Mouse (Mus musculus) G1E (cell line): ENCODE measurements around the gene Gimap8. TPM values are rescaled to one million over a fixed set of nuclear protein-coding genes. Genes with fewer than 3 reads are reported as not detected.

Source experiments
- ATAC-seq: 2 replicates; pipeline ENCODE4 v1.8.0; 2016; ENCODE audit warnings: mild to moderate bottlenecking; ENCODE audit not compliant: insufficient number of reproducible peaks, poor library complexity, low FRiP score, severe bottlenecking; ENCODE audit errors: extremely low read depth
- DNase-seq: peaks from one replicate; pipeline ENCODE4 v3.0.0; 2012; ENCODE audit warnings: low spot score
- H3K27me3 ChIP-seq: 2 replicates; pipeline ENCODE4 v1.6.1; 2012; ENCODE audit warnings: mild to moderate bottlenecking, low read length, inconsistent platforms; ENCODE audit not compliant: insufficient read depth
- H3K36me3 ChIP-seq: replicated peaks from 2 replicates; pipeline ENCODE3; 2012; ENCODE audit warnings: mild to moderate bottlenecking, inconsistent platforms
- H3K4me1 ChIP-seq: 2 replicates; pipeline ENCODE4 v1.6.1; 2012; ENCODE audit warnings: low read depth, low read length, inconsistent platforms, mixed read lengths; ENCODE audit not compliant: insufficient read depth
- H3K4me3 ChIP-seq: 2 replicates; pipeline ENCODE4 v1.5.1; 2012; ENCODE audit warnings: low read depth, mild to moderate bottlenecking, inconsistent platforms, low read length, moderate library complexity, mixed read lengths
- H3K9me3 ChIP-seq: replicated peaks from 2 replicates; pipeline ENCODE4 v1.6.1; 2012; ENCODE audit warnings: inconsistent platforms
- CTCF ChIP-seq: IDR thresholded peaks from 2 replicates; pipeline ENCODE4 v1.5.1; 2012; ENCODE audit warnings: low read depth, low read length, inconsistent platforms, mixed read lengths
- GATA1 ChIP-seq: IDR thresholded peaks from 2 replicates; pipeline ENCODE4 v1.6.1; 2012; ENCODE audit warnings: borderline replicate concordance, low read length, inconsistent platforms, mixed read lengths
- GATA2 ChIP-seq: IDR thresholded peaks from 2 replicates; pipeline ENCODE4 v1.6.1; 2012; ENCODE audit warnings: low read depth, low read length, inconsistent platforms, borderline replicate concordance
- POLR2AphosphoS5 ChIP-seq: IDR thresholded peaks from 2 replicates; pipeline ENCODE4 v1.6.1; 2012; ENCODE audit warnings: low read depth, low read length, inconsistent platforms; ENCODE audit not compliant: insufficient replicate concordance
- TAL1 ChIP-seq: conservative IDR thresholded peaks from 2 replicates; pipeline ENCODE4 v1.6.1; 2012; ENCODE audit warnings: low read depth, low read length, inconsistent platforms, mixed read lengths
- polyA plus RNA-seq: library from polyadenylated mRNA; stranded (reverse); fragments of >175 nt; gene quantifications from 2 replicates; pipeline ENCODE4 v1.2.3, GENCODE M21; 2012
- total RNA-seq, 2 experiments: library from RNA; stranded (forward) in 1 of 2; stranded (reverse) in 1 of 2; fragments of 200-1000 nt in 1 of 2; fragments of >200 nt in 1 of 2; fragmentation: Nextera tagmentation in 1 of 2; gene quantifications; 2 replicates each; pipeline ENCODE4 v1.2.3; 2014 to 2017

The Gimap8 gene
- total and polyA plus RNA-seq, 3 experiments: 0.05 TPM; not detected in 2

DNA sequence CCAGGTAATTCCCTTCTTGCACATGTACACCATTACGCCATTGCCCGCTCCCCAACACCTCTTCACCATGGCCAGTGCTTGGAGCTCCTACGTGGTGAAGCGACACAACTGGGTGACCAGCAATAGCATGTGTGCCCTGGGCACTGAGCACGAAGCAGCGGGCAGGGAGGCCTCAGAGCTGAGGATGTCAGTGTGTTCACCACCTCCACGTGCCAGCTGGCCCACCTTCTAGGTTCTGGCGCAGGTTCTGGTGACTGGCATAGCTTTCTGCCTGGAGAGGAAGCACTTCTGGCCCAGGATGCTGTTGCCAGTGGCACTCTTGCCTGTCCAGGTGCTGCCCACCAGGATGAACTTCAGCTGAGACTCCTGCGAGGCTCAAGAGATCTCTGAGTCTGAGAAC, 18.4 kb downstream of the Gimap8 start:
- no peak for TF ChIP-seq POLR2AphosphoS5
- TF ChIP-seq GATA2: no peak
- TF ChIP-seq CTCF: no peak
- TF ChIP-seq TAL1: no peak
- TF ChIP-seq GATA1: no peak
- peaks cover 16% of the 10 kb centered on the region for H3K27me3 ChIP-seq
- no peaks in the 10 kb centered on the region for H3K36me3 ChIP-seq
- no peak overlapping the region for H3K4me3 ChIP-seq
- no peaks in the 10 kb centered on the region for H3K4me1 ChIP-seq
- no peak for DNase-seq
- no peaks in the 10 kb centered on the region for H3K9me3 ChIP-seq
- no peak for ATAC-seq

DNA sequence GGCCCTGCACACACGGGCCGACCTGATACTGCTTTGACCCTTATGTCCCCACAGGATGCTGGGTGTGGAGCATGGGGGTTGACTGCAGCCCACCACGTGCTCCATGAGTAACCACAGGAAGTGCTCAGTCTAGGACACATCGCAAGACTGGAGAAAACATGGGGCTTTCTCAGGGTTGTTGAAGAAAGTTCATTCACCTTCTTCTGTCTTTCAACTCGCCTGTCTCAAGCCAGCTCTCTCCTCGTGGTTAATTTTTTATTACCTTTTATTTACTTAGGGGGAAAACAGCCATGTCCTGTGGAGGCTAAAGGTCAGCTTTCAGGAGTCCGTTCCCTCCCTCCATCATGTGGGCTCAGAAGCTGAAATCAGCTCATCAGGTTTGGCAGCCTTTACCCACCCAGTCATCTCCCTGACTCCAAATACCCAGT, 19.1 kb downstream of the Gimap8 start:
- H3K9me3 ChIP-seq: no peaks in the 10 kb centered on the region
- ATAC-seq: no peak
- no peaks in the 10 kb centered on the region for H3K36me3 ChIP-seq
- peaks cover 16% of the 10 kb centered on the region for H3K27me3 ChIP-seq
- no peak for DNase-seq
- H3K4me1 ChIP-seq: no peaks in the 10 kb centered on the region
- no peak overlapping the region for H3K4me3 ChIP-seq
- no peak for TF ChIP-seq GATA2
- no peak for TF ChIP-seq POLR2AphosphoS5
- TF ChIP-seq CTCF: no peak
- TF ChIP-seq TAL1: no peak
- TF ChIP-seq GATA1: no peak

DNA sequence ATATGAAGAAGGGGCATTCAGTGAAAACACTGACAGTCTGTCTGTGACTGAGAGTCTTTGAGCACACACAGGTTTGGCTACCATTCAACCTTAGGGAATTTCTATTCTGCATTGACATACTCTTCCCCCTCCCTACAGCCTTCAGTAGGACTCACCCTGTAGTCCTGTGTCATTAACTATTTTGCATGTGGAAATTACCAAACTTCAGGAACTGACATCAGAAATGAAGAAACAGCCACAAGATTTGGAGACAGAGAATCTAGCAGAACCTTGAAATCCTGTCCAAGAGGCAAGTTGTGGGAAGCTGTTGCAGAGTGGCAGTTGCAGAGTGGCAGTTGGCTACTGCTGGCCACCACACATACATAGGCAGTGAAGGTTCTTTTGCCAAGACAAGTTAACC, 21.0 kb downstream of the Gimap8 start:
- peaks cover 16% of the 10 kb centered on the region for H3K27me3 ChIP-seq
- ATAC-seq: no peak
- TF ChIP-seq CTCF: no peak
- TF ChIP-seq POLR2AphosphoS5: no peak
- no peak for TF ChIP-seq GATA1
- no peaks in the 10 kb centered on the region for H3K36me3 ChIP-seq
- no peak for DNase-seq
- H3K4me3 ChIP-seq: no peak overlapping the region
- no peaks in the 10 kb centered on the region for H3K4me1 ChIP-seq
- no peaks in the 10 kb centered on the region for H3K9me3 ChIP-seq

DNA sequence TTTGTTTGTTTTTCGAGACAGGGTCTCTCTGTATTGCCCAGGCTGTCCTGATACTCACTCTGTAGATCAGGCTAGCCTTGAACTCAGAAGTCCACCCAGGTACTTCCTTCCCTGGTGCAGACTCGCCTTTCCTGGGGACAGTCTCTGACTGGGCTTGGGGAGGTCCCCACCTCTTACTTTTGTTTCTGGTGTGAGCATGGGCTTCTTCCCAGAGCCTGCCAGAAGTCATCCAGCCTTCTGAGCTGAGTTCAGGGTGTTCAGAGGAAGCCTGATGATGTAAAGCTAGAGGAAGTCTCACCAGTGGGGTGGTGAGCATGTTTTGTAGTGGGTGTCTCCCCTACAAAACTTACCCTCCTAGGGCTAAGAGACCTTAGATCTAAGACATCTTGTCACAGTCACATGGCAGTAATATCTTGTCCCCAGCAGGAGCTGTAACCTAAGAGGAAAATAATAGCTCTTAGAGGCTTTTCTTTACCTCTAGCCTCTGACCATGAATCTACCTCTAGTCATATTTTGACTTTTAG, 22.5 kb downstream of the Gimap8 start:
- peaks cover 13% of the 10 kb centered on the region for H3K27me3 ChIP-seq
- TF ChIP-seq POLR2AphosphoS5: no peak
- no peak for TF ChIP-seq GATA2
- no peak for TF ChIP-seq GATA1
- TF ChIP-seq CTCF: no peak
- no peak for TF ChIP-seq TAL1
- no peak for DNase-seq
- ATAC-seq: no peak
- no peaks in the 10 kb centered on the region for H3K4me1 ChIP-seq
- H3K9me3 ChIP-seq: no peaks in the 10 kb centered on the region
- no peaks in the 10 kb centered on the region for H3K36me3 ChIP-seq
- H3K4me3 ChIP-seq: no peak overlapping the region

DNA sequence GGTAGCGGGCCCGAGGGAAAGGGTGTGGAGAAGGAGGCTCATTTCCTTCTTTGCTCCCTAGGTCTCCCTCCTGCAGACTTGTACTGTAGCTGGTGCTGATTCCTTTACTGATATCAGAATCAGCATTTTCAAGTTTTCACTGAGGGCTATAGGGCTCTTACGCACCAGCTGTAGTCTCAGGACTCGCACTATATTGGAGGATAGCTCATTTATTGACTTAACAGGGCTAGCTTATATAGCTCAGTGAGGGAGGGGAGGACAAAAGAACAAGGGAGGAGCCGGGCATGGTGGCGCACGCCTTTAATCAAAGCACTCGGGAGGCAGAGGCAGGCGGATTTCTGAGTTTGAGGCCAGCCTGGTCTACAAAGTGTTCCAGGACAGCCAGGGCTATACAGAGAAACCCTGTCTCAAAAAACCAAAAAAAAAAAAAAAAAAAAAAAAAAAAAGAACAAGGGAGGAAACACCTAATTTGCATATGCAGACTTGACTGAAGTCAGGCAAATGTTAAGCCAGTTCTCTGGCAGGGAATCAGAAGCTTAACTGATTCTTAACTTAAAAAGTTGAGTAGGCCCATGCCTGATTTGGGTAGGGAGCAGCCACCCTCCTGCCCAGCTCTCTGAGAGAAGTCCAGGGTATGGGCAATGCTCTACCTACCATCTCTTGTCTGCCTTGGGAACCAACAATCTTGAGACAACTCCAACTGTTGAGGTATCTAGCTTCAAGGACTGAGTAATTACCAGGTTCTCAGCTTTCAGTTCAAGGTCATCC, 27.4 kb downstream of the Gimap8 start:
- no peak overlapping the region for H3K4me3 ChIP-seq
- no peak for ATAC-seq
- no peaks in the 10 kb centered on the region for H3K9me3 ChIP-seq
- TF ChIP-seq POLR2AphosphoS5 (no peak), GATA2 (no peak), CTCF (no peak), TAL1 (no peak), GATA1 (no peak)
- H3K27me3 ChIP-seq: peaks cover 4% of the 10 kb centered on the region; the same call in 1 of the 2 replicates
- peaks cover 15% of the 10 kb centered on the region for H3K36me3 ChIP-seq
- H3K4me1 ChIP-seq: peaks cover 11% of the 10 kb centered on the region
- no peak for DNase-seq

DNA sequence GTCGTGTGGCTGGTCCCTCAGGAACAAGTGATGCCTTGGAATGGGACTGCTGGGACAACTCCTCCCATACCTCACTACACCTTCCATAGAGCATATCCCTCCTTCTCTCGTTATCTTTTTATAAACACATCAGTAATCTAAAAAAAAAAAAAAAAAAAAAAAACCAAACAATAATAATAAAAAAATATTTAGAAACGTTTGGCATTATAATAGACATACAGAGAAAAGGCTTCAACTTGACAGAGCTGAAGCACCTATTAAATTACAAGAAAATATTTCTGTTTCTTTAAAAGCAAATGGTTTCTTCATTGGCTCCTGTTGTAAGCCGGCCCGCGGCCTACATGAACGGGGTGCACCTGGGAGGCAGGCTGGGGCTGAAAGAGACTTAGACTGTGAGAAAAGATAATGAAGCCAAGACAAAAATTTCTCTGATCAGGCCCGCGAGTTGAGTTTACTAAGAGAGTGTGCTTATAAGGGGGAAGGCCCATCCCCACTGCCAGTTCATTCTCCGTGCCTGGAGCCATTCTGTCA, 28.4 kb downstream of the Gimap8 start:
- Histone ChIP-seq H3K9me3 (no peaks in the 10 kb centered on the region), H3K36me3 (peaks cover 20% of the 10 kb centered on the region), H3K4me3 (peak overlapping the region; percentile 69; the same call in 1 of the 2 replicates), H3K27me3 (peaks cover 4% of the 10 kb centered on the region; the same call in 1 of the 2 replicates), H3K4me1 (peaks cover 11% of the 10 kb centered on the region)
- TF ChIP-seq GATA2 (no peak), POLR2AphosphoS5 (no peak), GATA1 (no peak), CTCF (no peak), TAL1 (no peak)
- no peak for DNase-seq
- ATAC-seq: no peak
